Comparison of ENCODE assay signal across 8 mouse cellular contexts in genomic region chr4:152008148-152008500, GRCm38 (mm10). TPM values are rescaled to one million over a fixed set of nuclear protein-coding genes. Genes with fewer than 3 reads are reported as not detected.
DNase-seq lines count a peak whose midpoint lies in the region; ATAC-seq and TF ChIP-seq lines count a peak whose summit lies in the region.

No protein-coding gene starts in this region.

- peaks cover 55% of the 10 kb centered on the region for H3K4me1 ChIP-seq in G1E (ENCODE audit: insufficient read depth, low read depth, low read length)
- peaks cover 50% of the 10 kb centered on the region for H3K4me1 ChIP-seq in limb, embryonic 15.5 days
- peaks cover 43% of the 10 kb centered on the region for H3K4me1 ChIP-seq in stomach, embryonic 16.5 days (ENCODE audit: control insufficient read depth, insufficient read depth, low read length)

- ATAC-seq in cerebellum, adult (ENCODE audit: insufficient number of reproducible peaks, low FRiP score, low TSS enrichment): no peak
- no peak for ATAC-seq in G1E (ENCODE audit: extremely low read depth, insufficient number of reproducible peaks, low FRiP score, poor library complexity, severe bottlenecking)
- ATAC-seq in limb, embryonic 15.5 days (ENCODE audit: insufficient number of reproducible peaks, low FRiP score, low TSS enrichment, low read depth): no peak
- no peak for ATAC-seq in stomach, embryonic 16.5 days (ENCODE audit: insufficient read depth, low FRiP score)
- no peak for ATAC-seq in granulocyte monocyte progenitor cell, adult 5-6 weeks (replicated peaks; ENCODE audit: poor library complexity, severe bottlenecking)

- no peak for TF ChIP-seq CTCF in G1E (IDR thresholded peaks at IDR 0.05; ENCODE audit: low read depth, low read length)

- H3K36me3 ChIP-seq in G1E (replicated peaks): peaks cover 28% of the 10 kb centered on the region
- H3K36me3 ChIP-seq in limb, embryonic 15.5 days: peaks cover 11% of the 10 kb centered on the region
- H3K36me3 ChIP-seq in stomach, embryonic 16.5 days (ENCODE audit: control insufficient read depth, insufficient read depth, low read length): no peaks in the 10 kb centered on the region; the same call in 1 of the 2 replicates

- WGBS in limb, embryonic 15.5 days: under 1% methylated on average over 14 of the region's 14 CpGs
- 1% methylated on average over 14 of the region's 14 CpGs for WGBS in stomach, embryonic 16.5 days

- H3K9me3 ChIP-seq in G1E (replicated peaks): no peaks in the 10 kb centered on the region
- H3K9me3 ChIP-seq in limb, embryonic 15.5 days: no peaks in the 10 kb centered on the region
- H3K9me3 ChIP-seq in stomach, embryonic 16.5 days (replicated peaks; ENCODE audit: control insufficient read depth, low read length): no peaks in the 10 kb centered on the region

- peak overlapping the region; percentile 100 for H3K4me2 ChIP-seq in limb, embryonic 15.5 days
- H3K4me2 ChIP-seq in stomach, embryonic 16.5 days (ENCODE audit: low read depth, low read length): peak overlapping the region; percentile 99

- peak overlapping the region; percentile 32; the same call in 1 of the 2 replicates for H3K9ac ChIP-seq in limb, embryonic 15.5 days
- H3K9ac ChIP-seq in stomach, embryonic 16.5 days (ENCODE audit: low read length): peak overlapping the region; percentile 82

- peak; percentile 44 to 45 for DNase-seq in cerebellum, postnatal 25 days
- DNase-seq in G1E (ENCODE audit: low spot score): no peak
- DNase-seq in heart, postnatal 4 days: peak; percentile 51
- no peak for DNase-seq in spleen, postnatal 14 days (ENCODE audit: low spot score in 2 of 2)

- H3K27ac ChIP-seq in limb, embryonic 15.5 days: peak overlapping the region; percentile 95
- peak overlapping the region; percentile 93 for H3K27ac ChIP-seq in stomach, embryonic 16.5 days (ENCODE audit: low read length)

- H3K4me3 ChIP-seq in G1E (ENCODE audit: low read depth, low read length): peak overlapping the region; percentile 95
- H3K4me3 ChIP-seq in limb, embryonic 15.5 days: peak overlapping the region; percentile 92
- peak overlapping the region; percentile 68 for H3K4me3 ChIP-seq in stomach, embryonic 16.5 days (replicated peaks; ENCODE audit: low read length)

- peaks cover 32% of the 10 kb centered on the region for H3K27me3 ChIP-seq in G1E (ENCODE audit: insufficient read depth, low read length)
- no peaks in the 10 kb centered on the region for H3K27me3 ChIP-seq in limb, embryonic 15.5 days
- no peaks in the 10 kb centered on the region for H3K27me3 ChIP-seq in stomach, embryonic 16.5 days (ENCODE audit: control insufficient read depth, insufficient read depth, low read length)

RNA-seq across cellular contexts. Expression of gene Klhl21, which starts 0.5 kb away (rescaled TPM):
- total RNA-seq in G1E (2014; fragmentation: Nextera tagmentation): 2.4 and 4.1 TPM in 2 replicates
- total RNA-seq in G1E (2017): 3.8 and 4.4 TPM in 2 replicates
- polyA plus RNA-seq in G1E (2012): 12.2 and 13.5 TPM in 2 replicates
- total RNA-seq in heart, postnatal 4 days (2021): 10 to 100 TPM; 42.3 to 49.2 TPM
- polyA plus RNA-seq in limb, embryonic 15.5 days (2015; fragmentation: Nextera tagmentation; extraction: Ambion mirVana): 16.2 and 19.7 TPM in 2 replicates
- polyA plus RNA-seq in stomach, embryonic 16.5 days (2015; fragmentation: Nextera tagmentation; extraction: Ambion mirVana): 8.2 and 9.9 TPM in 2 replicates
- 9.8 and 11.6 TPM in 2 replicates for total RNA-seq in granulocyte monocyte progenitor cell, adult 5-6 weeks (2014; fragmentation: Nextera tagmentation)
- total RNA-seq in granulocyte monocyte progenitor cell, adult 5-6 weeks (2017): 4.3 and 6.3 TPM in 2 replicates

RNA-seq across cellular contexts. Expression of gene Phf13, which starts 12.1 kb away (rescaled TPM):
- total RNA-seq in G1E (2014; fragmentation: Nextera tagmentation) (2.9 and 3.7 TPM in 2 replicates), G1E (2017) (2.0 and 2.3 TPM in 2 replicates)
- 5.4 and 6.6 TPM in 2 replicates for polyA plus RNA-seq in G1E (2012)
- total RNA-seq in heart, postnatal 4 days (2021): 10 to 100 TPM; 14.8 to 15.3 TPM
- polyA plus RNA-seq in limb, embryonic 15.5 days (2015; fragmentation: Nextera tagmentation; extraction: Ambion mirVana): 28.4 and 34.2 TPM in 2 replicates
- polyA plus RNA-seq in stomach, embryonic 16.5 days (2015; fragmentation: Nextera tagmentation; extraction: Ambion mirVana): 18.3 and 21.0 TPM in 2 replicates
- 1.4 and 5.7 TPM in 2 replicates for total RNA-seq in granulocyte monocyte progenitor cell, adult 5-6 weeks (2014; fragmentation: Nextera tagmentation)
- 2.1 and 2.4 TPM in 2 replicates for total RNA-seq in granulocyte monocyte progenitor cell, adult 5-6 weeks (2017)

RNA-seq across cellular contexts. Expression of gene Thap3, which starts 19.3 kb away (rescaled TPM):
- total RNA-seq in G1E (2014; fragmentation: Nextera tagmentation) (2.0 and 3.0 TPM in 2 replicates), G1E (2017) (0.82 and 1.6 TPM in 2 replicates)
- 4.2 and 5.5 TPM in 2 replicates for polyA plus RNA-seq in G1E (2012)
- 10 to 100 TPM; 11.7 to 13.4 TPM for total RNA-seq in heart, postnatal 4 days (2021)
- 45.6 and 50.9 TPM in 2 replicates for polyA plus RNA-seq in limb, embryonic 15.5 days (2015; fragmentation: Nextera tagmentation; extraction: Ambion mirVana)
- 31.8 and 35.7 TPM in 2 replicates for polyA plus RNA-seq in stomach, embryonic 16.5 days (2015; fragmentation: Nextera tagmentation; extraction: Ambion mirVana)
- 10.4 and 14.0 TPM in 2 replicates for total RNA-seq in granulocyte monocyte progenitor cell, adult 5-6 weeks (2014; fragmentation: Nextera tagmentation)
- 4.9 and 10.8 TPM in 2 replicates for total RNA-seq in granulocyte monocyte progenitor cell, adult 5-6 weeks (2017)

RNA-seq across cellular contexts. Expression of gene Zbtb48, which starts 19.3 kb away (rescaled TPM):
- total RNA-seq in G1E (2014; fragmentation: Nextera tagmentation) (13.9 and 24.5 TPM in 2 replicates), G1E (2017) (9.3 and 9.8 TPM in 2 replicates)
- polyA plus RNA-seq in G1E (2012): 12.4 and 13.4 TPM in 2 replicates
- 10 to 100 TPM; 10.5 to 11.1 TPM for total RNA-seq in heart, postnatal 4 days (2021)
- polyA plus RNA-seq in limb, embryonic 15.5 days (2015; fragmentation: Nextera tagmentation; extraction: Ambion mirVana): 17.2 and 19.5 TPM in 2 replicates
- 17.0 and 18.0 TPM in 2 replicates for polyA plus RNA-seq in stomach, embryonic 16.5 days (2015; fragmentation: Nextera tagmentation; extraction: Ambion mirVana)
- 9.2 and 15.7 TPM in 2 replicates for total RNA-seq in granulocyte monocyte progenitor cell, adult 5-6 weeks (2014; fragmentation: Nextera tagmentation)
- 5.2 and 10.3 TPM in 2 replicates for total RNA-seq in granulocyte monocyte progenitor cell, adult 5-6 weeks (2017)

RNA-seq across cellular contexts. Expression of gene Tas1r1, which starts 30.2 kb away (rescaled TPM):
- total RNA-seq in G1E (2014; fragmentation: Nextera tagmentation): 0.24 TPM in 1 of 2 replicates, not detected in the other
- 0.06 and 0.27 TPM in 2 replicates for total RNA-seq in G1E (2017)
- polyA plus RNA-seq in G1E (2012): 0.02 and 0.04 TPM in 2 replicates
- total RNA-seq in heart, postnatal 4 days (2021): under 1 TPM; 0.10 to 0.11 TPM
- 0.81 and 1.7 TPM in 2 replicates for polyA plus RNA-seq in limb, embryonic 15.5 days (2015; fragmentation: Nextera tagmentation; extraction: Ambion mirVana)
- 0.37 and 0.47 TPM in 2 replicates for polyA plus RNA-seq in stomach, embryonic 16.5 days (2015; fragmentation: Nextera tagmentation; extraction: Ambion mirVana)
- total RNA-seq in granulocyte monocyte progenitor cell, adult 5-6 weeks (2014; fragmentation: Nextera tagmentation): 1.6 and 3.2 TPM in 2 replicates
- 1.0 and 2.6 TPM in 2 replicates for total RNA-seq in granulocyte monocyte progenitor cell, adult 5-6 weeks (2017)

Comparison
In these comparisons a context has a peak if more than half of its experiments do, and no peak if none do; other contexts are left out.
1. DNase-seq: peak in cerebellum, postnatal 25 days (2 of 2) and heart, postnatal 4 days (single experiment); none in G1E (single experiment) and spleen, postnatal 14 days (0 of 2).
2. Peak in every context shown above with its lines, with median percentiles within 50 percentile points of each other: H3K4me3 ChIP-seq.